Mouse (Mus musculus) liver, adult 2 months (tissue): ENCODE data around the gene Hdac4.

Source experiments
- CTCF ChIP-seq: fragments of 200-500 bp; IDR thresholded peaks from 2 replicates; pipeline ENCODE4 v1.5.1; 2011; ENCODE audit warnings: low read depth, low read length, control low read depth
- POLR2A ChIP-seq: fragments of 200-500 bp; IDR thresholded peaks from 2 replicates; pipeline ENCODE4 v1.6.1; 2011; ENCODE audit warnings: low read length, control low read depth; ENCODE audit not compliant: insufficient read depth; ENCODE audit errors: extremely low read depth

- TF ChIP-seq POLR2A (no peak), CTCF (no peak)
These were observed 273.0 kb downstream of the Hdac4 start for GRCm38 (mm10) chr1:91922235-91923152.
